Mouse (Mus musculus) intestine, embryonic 16.5 days (tissue): ENCODE measurements around the gene Zdhhc5. TPM values are rescaled to one million over a fixed set of nuclear protein-coding genes. Genes with fewer than 3 reads are reported as not detected.

Experiments
- ATAC-seq: fragments of 200-750 bp; cut with Nextera tagmentation; 2 replicates; pipeline ENCODE4 v1.8.0; 2017; ENCODE audit warnings: moderate TSS enrichment, moderate library complexity
- H3K27ac ChIP-seq: fragments of 300-500 bp; sonication (generic); 2 replicates; pipeline ENCODE4 v1.5.1; 2014; ENCODE audit warnings: mild to moderate bottlenecking, low read length
- H3K27me3 ChIP-seq: fragments of 300-500 bp; sonication (generic); replicated peaks from 2 replicates; pipeline ENCODE4 v1.6.1; 2014; ENCODE audit warnings: low read length, control low read depth, mixed read lengths; ENCODE audit not compliant: control insufficient read depth, insufficient read depth
- H3K36me3 ChIP-seq: fragments of 300-500 bp; sonication (generic); 2 replicates; pipeline ENCODE4 v1.6.1; 2014; ENCODE audit warnings: low read length, control low read depth; ENCODE audit not compliant: control insufficient read depth, insufficient read depth
- H3K4me1 ChIP-seq: fragments of 300-500 bp; sonication (generic); 2 replicates; pipeline ENCODE4 v1.6.1; 2014; ENCODE audit warnings: low read length, control low read depth, mixed read lengths; ENCODE audit not compliant: control insufficient read depth, insufficient read depth
- H3K4me2 ChIP-seq: fragments of 300-500 bp; sonication (generic); 2 replicates; pipeline ENCODE4 v1.6.1; 2014; ENCODE audit warnings: low read depth, low read length, control low read depth
- H3K4me3 ChIP-seq: fragments of 300-500 bp; sonication (generic); 2 replicates; pipeline ENCODE4 v1.5.1; 2014; ENCODE audit warnings: mild to moderate bottlenecking, low read length
- H3K9ac ChIP-seq: fragments of 300-500 bp; sonication (generic); 2 replicates; pipeline ENCODE4 v1.6.1; 2014; ENCODE audit warnings: low read depth, low read length
- H3K9me3 ChIP-seq: fragments of 300-500 bp; sonication (generic); 2 replicates; pipeline ENCODE4 v1.6.1; 2016; ENCODE audit warnings: low read length, control low read depth; ENCODE audit not compliant: control insufficient read depth
- WGBS: fragments of 180-500 bp; shearing (Covaris S2); extraction: QIAGEN DNeasy Blood & Tissue Kit; methylation state at CpG from one replicate; pipeline ENCODE4 v1.1.7; 2014; 5-methylcytosine and 5-hydroxymethylcytosine counted together
- microRNA counts: library from miRNA; unstranded; fragments of <30 nt; microRNA quantifications from one replicate; lab custom pipeline; 2016
- microRNA-seq: library from miRNA; unstranded; fragments of <30 nt; microRNA quantifications from one replicate; pipeline ENCODE4, GENCODE M21; 2016
- polyA plus RNA-seq: library from polyadenylated mRNA; unstranded; fragments of >200 nt; fragmentation: Nextera tagmentation; extraction: Ambion mirVana; gene quantifications from 2 replicates; pipeline ENCODE4 v1.2.1, GENCODE M21; 2015

Gene Zdhhc5
- polyA plus RNA-seq, 1 experiment from 2014 or later, result 18.3 TPM

DNA sequence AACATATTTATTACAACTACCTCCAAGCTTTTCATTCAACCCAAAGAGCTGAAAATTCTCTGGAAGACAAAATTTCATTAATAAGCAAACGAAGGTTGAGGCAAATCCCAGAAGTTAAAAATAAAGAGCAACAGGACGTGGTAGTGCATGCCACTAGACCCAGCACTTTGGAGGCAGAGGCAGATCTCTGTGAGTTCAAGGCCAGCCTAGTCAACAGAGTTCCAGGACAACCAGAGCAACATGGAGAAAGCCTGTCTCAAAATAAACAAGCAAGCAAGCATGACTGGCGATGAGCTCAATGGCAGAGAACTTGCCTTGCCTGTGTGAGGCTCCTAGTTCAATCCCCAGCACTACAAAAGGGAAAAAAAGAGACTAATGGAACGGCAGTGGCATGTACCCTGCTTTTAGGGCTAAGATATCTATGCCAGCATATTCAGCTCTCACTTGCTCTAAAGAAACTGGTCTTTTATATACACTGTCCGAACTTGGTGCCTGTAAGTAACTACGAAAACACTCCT, 67.9 kb downstream of the Zdhhc5 start:
- ATAC-seq, result no peak
- peak overlapping the region; percentile 25 for H3K4me3 ChIP-seq

DNA sequence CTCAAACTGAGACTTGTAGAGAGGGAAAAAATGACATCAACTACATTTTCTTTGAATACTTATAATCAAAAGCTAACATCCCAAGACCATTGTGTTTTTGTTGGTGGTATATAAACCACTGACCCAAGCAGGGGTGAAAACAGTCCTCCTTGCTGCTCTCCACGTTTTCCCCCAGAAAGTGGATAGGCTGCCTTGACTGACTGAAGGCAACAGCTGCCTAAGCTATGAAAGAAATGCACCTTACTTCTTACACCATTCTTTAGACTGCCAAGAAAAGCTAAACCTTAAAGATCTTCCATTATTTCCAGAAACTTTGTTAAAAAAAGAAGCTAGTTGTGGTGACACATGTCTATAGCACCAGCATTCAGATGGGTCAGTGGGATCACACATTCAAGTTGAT, 68.8 kb downstream of the Zdhhc5 start:
- Histone ChIP-seq H3K27ac (no peak overlapping the region), H3K36me3 (no peaks in the 10 kb centered on the region), H3K9ac (no peak overlapping the region), H3K4me1 (peaks cover 31% of the 10 kb centered on the region), H3K4me3 (no peak overlapping the region), H3K9me3 (no peaks in the 10 kb centered on the region), H3K4me2 (no peak overlapping the region), H3K27me3 (no peaks in the 10 kb centered on the region)
- ATAC-seq, result no peak
- WGBS, result 60% methylated on average over 1 of the region's 1 CpGs

More for the DNA sequence above, 67.9 kb downstream of the Zdhhc5 start:
- Histone ChIP-seq H3K27ac (no peak overlapping the region), H3K9ac (peak overlapping the region; percentile 14; the same call in 1 of the 2 replicates), H3K27me3 (no peaks in the 10 kb centered on the region), H3K9me3 (no peaks in the 10 kb centered on the region), H3K4me2 (peak overlapping the region; percentile 68), H3K4me1 (peaks cover 22% of the 10 kb centered on the region), H3K36me3 (no peaks in the 10 kb centered on the region)
- 79% methylated on average over 6 of the region's 6 CpGs for WGBS

DNA sequence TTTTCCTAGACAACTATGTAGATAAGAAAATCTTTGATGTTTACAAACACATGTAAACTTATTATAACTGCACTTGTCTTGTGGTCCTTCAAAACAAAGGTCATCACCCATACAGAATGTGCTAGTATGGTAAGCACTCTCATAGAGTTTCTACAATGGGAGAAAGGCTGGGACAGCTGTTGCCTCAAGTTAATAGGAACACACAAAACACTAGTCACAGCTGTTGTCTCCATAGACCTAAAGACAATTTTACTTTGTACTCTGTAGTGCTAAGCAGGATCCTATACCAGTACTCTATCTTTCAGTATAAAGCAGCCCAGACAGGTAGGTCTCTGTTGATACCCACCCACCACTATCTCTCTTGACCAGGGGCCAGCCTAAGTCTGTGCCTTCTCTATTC, 74.1 kb downstream of the Zdhhc5 start:
- H3K4me1 ChIP-seq, result peaks cover 63% of the 10 kb centered on the region

DNA sequence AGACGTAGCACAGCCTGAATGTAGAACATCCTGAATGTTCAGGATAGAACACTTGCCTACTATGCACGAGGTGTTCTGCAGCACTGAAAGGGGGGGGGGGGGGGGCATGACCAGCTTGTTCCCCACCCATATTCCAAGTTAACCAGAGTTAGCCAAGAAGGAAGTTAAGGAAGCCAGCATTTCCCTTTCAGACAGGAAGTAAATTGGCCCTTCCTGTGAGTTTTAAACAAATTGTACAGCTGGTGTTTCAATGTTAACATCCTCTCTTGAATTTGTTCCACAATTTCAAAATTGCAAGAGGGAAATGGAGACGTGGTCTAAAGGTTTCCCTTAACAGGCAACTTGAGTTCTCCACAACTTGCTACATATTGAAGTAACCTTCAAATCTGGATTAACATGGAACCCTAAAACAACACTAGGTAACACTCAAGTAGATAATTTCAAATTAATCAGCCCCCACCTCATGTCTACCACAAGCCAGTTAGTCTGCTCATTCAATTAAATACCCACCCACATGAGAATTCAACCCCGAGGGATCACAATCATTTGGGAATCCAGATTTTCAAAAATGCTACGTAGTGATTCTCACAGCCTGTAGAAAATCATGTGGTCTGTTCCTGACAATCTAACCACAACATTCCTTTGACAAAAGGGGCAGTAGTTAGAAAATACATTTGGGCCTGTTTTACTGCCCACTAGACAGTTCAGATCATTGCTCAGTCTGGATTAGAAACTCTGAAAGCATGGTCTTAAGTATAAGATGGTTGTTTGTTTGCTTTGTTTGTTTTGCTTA, 76.4 kb downstream of the Zdhhc5 start:
- Histone ChIP-seq H3K4me3 (no peak overlapping the region), H3K36me3 (no peaks in the 10 kb centered on the region), H3K27ac (peak overlapping the region; percentile 98), H3K4me2 (peak overlapping the region; percentile 59; the same call in 1 of the 2 replicates), H3K27me3 (no peaks in the 10 kb centered on the region), H3K4me1 (peaks cover 74% of the 10 kb centered on the region), H3K9ac (no peak overlapping the region), H3K9me3 (no peaks in the 10 kb centered on the region)
- WGBS, result 40% methylated on average over 5 of the region's 5 CpGs
- ATAC-seq, result no peak

More for the DNA sequence above, 74.1 kb downstream of the Zdhhc5 start:
- no peak for ATAC-seq
- no peaks in the 10 kb centered on the region for H3K36me3 ChIP-seq
- H3K4me3 ChIP-seq, result no peak overlapping the region
- no peaks in the 10 kb centered on the region for H3K9me3 ChIP-seq
- H3K4me2 ChIP-seq, result no peak overlapping the region
- no peak overlapping the region for H3K27ac ChIP-seq
- H3K9ac ChIP-seq, result no peak overlapping the region
- no peaks in the 10 kb centered on the region for H3K27me3 ChIP-seq

MicroRNAs encoded within 50 kb of the gene (microRNA counts, 519-probe panel; counts per million panel counts)
- microRNA mmu-miR-130a (lab: Ali Mortazavi, UCI), result 4,461 counts per million, percentile 100 among the panel's probes with 10 or more counts

Small RNA genes lying within 50 kb of the gene (microRNA-seq; reads per million reads assigned to microRNA genes)
- 26,479 reads per million, percentile 98 among the genes with 10 or more reads in this experiment for gene Mir130a

Other genes with a start within 250 kb of the Zdhhc5 start
- 36.5 and 39.3 TPM in 2 replicates for gene Tfpi, start 238.4 kb downstream of the Zdhhc5 start, polyA plus RNA-seq
- 57.2 and 64.1 TPM in 2 replicates for gene Ctnnd1, start 64.4 kb downstream of the Zdhhc5 start, polyA plus RNA-seq
- gene Btbd18, start 56.1 kb downstream of the Zdhhc5 start, polyA plus RNA-seq, result 0.07 and 0.12 TPM in 2 replicates
- gene Selenoh, start 44.4 kb downstream of the Zdhhc5 start, polyA plus RNA-seq, result 184 and 206 TPM in 2 replicates
- not detected in 2 replicates for gene Gm28635, start 37.1 kb downstream of the Zdhhc5 start, polyA plus RNA-seq
- 29.0 and 31.6 TPM in 2 replicates for gene Med19, start 36.8 kb downstream of the Zdhhc5 start, polyA plus RNA-seq
- gene Tmx2, start 36.0 kb downstream of the Zdhhc5 start, polyA plus RNA-seq, result 151 and 163 TPM in 2 replicates
- 28.3 and 28.4 TPM in 2 replicates for gene Clp1, start 12.2 kb upstream of the Zdhhc5 start, polyA plus RNA-seq
- gene Ypel4, start 18.9 kb upstream of the Zdhhc5 start, polyA plus RNA-seq, result 4.3 and 6.0 TPM in 2 replicates
- gene Gm19426, start 28.5 kb upstream of the Zdhhc5 start, polyA plus RNA-seq, result 5.1 and 5.4 TPM in 2 replicates
- 62.5 and 62.6 TPM in 2 replicates for gene Serping1, start 60.3 kb upstream of the Zdhhc5 start, polyA plus RNA-seq
- gene Ube2l6, start 83.6 kb upstream of the Zdhhc5 start, polyA plus RNA-seq, result 47.5 and 49.9 TPM in 2 replicates
- 0.10 and 0.17 TPM in 2 replicates for gene Smtnl1, start 107.5 kb upstream of the Zdhhc5 start, polyA plus RNA-seq
- gene Timm10, start 111.8 kb upstream of the Zdhhc5 start, polyA plus RNA-seq, result 59.7 and 61.5 TPM in 2 replicates
- gene Slc43a1, start 123.7 kb upstream of the Zdhhc5 start, polyA plus RNA-seq, result 12.8 and 14.6 TPM in 2 replicates
- gene Rtn4rl2, start 171.5 kb upstream of the Zdhhc5 start, polyA plus RNA-seq, result 0.57 and 0.61 TPM in 2 replicates
- 43.7 and 47.7 TPM in 2 replicates for gene Slc43a3, start 221.4 kb upstream of the Zdhhc5 start, polyA plus RNA-seq